In genomic region chr2:162515993-162516392, GRCm38 (mm10) we compare ENCODE assay signal across 23 mouse cellular contexts.
"Had no signal": no experiment of that assay in that cellular context is flagged by ENCODE, and none has a peak within 500 bp of the region (broad histone marks: within the 10 kb centered on the region; RNA-seq: fewer than 3 reads in every experiment).

No protein-coding gene starts in this region.

- H3K4me2 ChIP-seq: heart, embryonic 11.5 days; heart, embryonic 13.5 days; heart, embryonic 15.5 days; hindbrain, embryonic 13.5 days; hindbrain, embryonic 15.5 days; limb, embryonic 13.5 days; limb, embryonic 15.5 days; liver, embryonic 12.5 days had no signal

- H3K36me3 ChIP-seq: heart, embryonic 13.5 days; heart, embryonic 15.5 days; hindbrain, embryonic 13.5 days; hindbrain, embryonic 15.5 days; limb, embryonic 13.5 days; limb, embryonic 15.5 days; liver, embryonic 12.5 days had no signal

- H3K4me3 ChIP-seq: heart, embryonic 13.5 days; heart, embryonic 15.5 days; hindbrain, embryonic 13.5 days; hindbrain, embryonic 15.5 days; limb, embryonic 13.5 days; limb, embryonic 15.5 days; liver, embryonic 12.5 days had no signal

- H3K27ac ChIP-seq: heart, embryonic 13.5 days; heart, embryonic 15.5 days; hindbrain, embryonic 13.5 days; hindbrain, embryonic 15.5 days; hindbrain, postnatal 0 days; limb, embryonic 13.5 days; limb, embryonic 15.5 days; liver, embryonic 12.5 days; liver, embryonic 14.5 days had no signal

- H3K4me1 ChIP-seq: heart, embryonic 15.5 days; hindbrain, embryonic 13.5 days; limb, embryonic 13.5 days; limb, embryonic 15.5 days; liver, embryonic 12.5 days had no signal

- H3K9me3 ChIP-seq: heart, embryonic 13.5 days; heart, embryonic 15.5 days; hindbrain, embryonic 13.5 days; hindbrain, embryonic 15.5 days; limb, embryonic 13.5 days; limb, embryonic 15.5 days had no signal

- H3K9ac ChIP-seq: forebrain, postnatal 0 days; heart, embryonic 13.5 days; heart, embryonic 15.5 days; hindbrain, embryonic 13.5 days; hindbrain, embryonic 15.5 days; limb, embryonic 13.5 days; limb, embryonic 15.5 days; liver, embryonic 12.5 days; liver, embryonic 14.5 days had no signal

- ATAC-seq: forebrain, postnatal 0 days; hindbrain, postnatal 0 days; intestine, embryonic 16.5 days; liver, embryonic 12.5 days had no signal

- DNase-seq: forebrain, postnatal 0 days; gastrocnemius, postnatal 14 days; gastrocnemius, postnatal 36 days; heart, adult 18-20 months; heart, postnatal 14 days; heart, postnatal 36 days; kidney, adult 11 months; kidney, adult 8-10 months; kidney, postnatal 14 days; layer of hippocampus, adult 9-11 months; layer of hippocampus, postnatal 36 days; left cerebral cortex, postnatal 4 days had no signal

- H3K27me3 ChIP-seq: heart, embryonic 13.5 days; heart, embryonic 15.5 days; hindbrain, embryonic 13.5 days; hindbrain, embryonic 15.5 days; limb, embryonic 13.5 days; limb, embryonic 15.5 days; liver, embryonic 12.5 days had no signal
